Mouse (Mus musculus): Measurements from ENCODE around the gene Hes5. TPM values are rescaled to one million over a fixed set of nuclear protein-coding genes. Genes with fewer than 3 reads are reported as not detected.

Gene Hes5
- total RNA-seq (2012; rRNA removed): not detected in 2 replicates
- polyA plus RNA-seq (2012; ENCODE audit: insufficient read depth in 1 of 2, insufficient read length in 2 of 2, low read depth in 1 of 2, low replicate concordance in 2 of 2, missing spikeins in 1 of 2): not detected

- Histone ChIP-seq H3K4me3 (ENCODE audit: control insufficient read depth in 1 of 2, insufficient read depth in 1 of 2, low read depth in 2 of 2, low read length in 2 of 2) (no peak within 1 kb of the TSS), H3K4me1 (ENCODE audit: control insufficient read depth in 1 of 2, insufficient read depth in 2 of 2, low read length in 2 of 2) (peaks cover 0 to 7% of the 10 kb centered on the region in 2 experiments; a peak in 3 of 4 replicates), H3K27ac (ENCODE audit: control insufficient read depth, low read depth, low read length) (no peak within 1 kb of the TSS)
These were observed at the start of gene Hes5 for GRCm38 (mm10) chr4:154960690-154961225. TSS of gene Hes5 (plus strand) at chr4:154960923.

GRCm38 (mm10) chr4:154911644-154912043, 49.1 kb upstream of the Hes5 start:
- Histone ChIP-seq H3K4me3 (ENCODE audit: control insufficient read depth in 1 of 2, insufficient read depth in 1 of 2, low read depth in 2 of 2, low read length in 2 of 2) (peak overlapping the region in 1 of 2 experiments; percentile 15; a peak in 1 of 4 replicates), H3K36me3 (ENCODE audit: control insufficient read depth in 1 of 2, insufficient read depth in 2 of 2, low read length in 2 of 2) (peaks cover 0 to 13% of the 10 kb centered on the region in 2 experiments; a peak in 2 of 4 replicates), H3K4me1 (ENCODE audit: control insufficient read depth in 1 of 2, insufficient read depth in 2 of 2, low read length in 2 of 2) (peaks cover 11 to 26% of the 10 kb centered on the region in 2 experiments), H3K27ac (ENCODE audit: control insufficient read depth, low read depth, low read length) (peak overlapping the region; percentile 75), H3K27me3 (ENCODE audit: control insufficient read depth in 1 of 2, insufficient read depth in 2 of 2, low read length in 2 of 2) (no peaks in the 10 kb centered on the region), H3K79me2 (ENCODE audit: control insufficient read depth, insufficient read depth, low read length, poor library complexity) (no peaks in the 10 kb centered on the region), H3K9me3 (replicated peaks; ENCODE audit: insufficient read depth, low read length) (no peaks in the 10 kb centered on the region), H3K9ac (ENCODE audit: control insufficient read depth, low read depth, low read length, poor library complexity, severe bottlenecking) (peak overlapping the region; percentile 53)
- TF ChIP-seq GATA1 (IDR thresholded peaks at IDR 0.05; ENCODE audit: low read depth, low read length): 0 out of 2 replicates have a peak, but pooled peaks have one; percentile 34
- TF ChIP-seq USF1 (IDR thresholded peaks at IDR 0.05; ENCODE audit: low read depth, low read length): no peak
- TF ChIP-seq TCF12 (IDR thresholded peaks at IDR 0.05; ENCODE audit: low read depth, low read length): peak; percentile 53; the same call in 1 of the 2 replicates
- no peak for TF ChIP-seq ETS1 (IDR thresholded peaks at IDR 0.05; ENCODE audit: low read depth, low read length)
- no peak for TF ChIP-seq CHD1 (IDR thresholded peaks at IDR 0.05; ENCODE audit: low read depth, low read length)
- peak; percentile 25; the same call in 1 of the 2 replicates for TF ChIP-seq TAL1 (IDR thresholded peaks at IDR 0.05; ENCODE audit: low read length)
- no peak for TF ChIP-seq MAZ (IDR thresholded peaks at IDR 0.05; ENCODE audit: low read depth, low read length)
- TF ChIP-seq BHLHE40 (IDR thresholded peaks at IDR 0.05; ENCODE audit: borderline replicate concordance, low read depth, low read length): no peak
- no peak for TF ChIP-seq SMC3 (IDR thresholded peaks at IDR 0.05; ENCODE audit: low read depth, low read length)
- TF ChIP-seq CTCF (IDR thresholded peaks at IDR 0.05 in 2 of 3, conservative IDR thresholded peaks at IDR 0.05 in 1 of 3; ENCODE audit: control insufficient read depth in 1 of 3, insufficient read depth in 1 of 3, low read depth in 2 of 3, low read length in 3 of 3, poor library complexity in 1 of 3, severe bottlenecking in 1 of 3): no peak
- TF ChIP-seq EP300 (IDR thresholded peaks at IDR 0.05; ENCODE audit: low read depth in 1 of 2, low read length in 2 of 2): peak in 1 of 2 experiments; percentile 51; a peak in 2 of 4 replicates
- peak; percentile 55 for DNase-seq (ENCODE audit: low read depth, low spot score)

More at GRCm38 (mm10) chr4:154960690-154961225, at the start of gene Hes5:
- Histone ChIP-seq H3K9me3 (replicated peaks; ENCODE audit: insufficient read depth, low read length) (no peaks in the 10 kb centered on the region), H3K79me2 (ENCODE audit: control insufficient read depth, insufficient read depth, low read length, poor library complexity) (peaks cover 16% of the 10 kb centered on the region), H3K9ac (ENCODE audit: control insufficient read depth, low read depth, low read length, poor library complexity, severe bottlenecking) (no peak within 1 kb of the TSS), H3K36me3 (ENCODE audit: control insufficient read depth in 1 of 2, insufficient read depth in 2 of 2, low read length in 2 of 2) (peaks cover under 1 to 8% of the 10 kb centered on the region in 2 experiments), H3K27me3 (ENCODE audit: control insufficient read depth in 1 of 2, insufficient read depth in 2 of 2, low read length in 2 of 2) (peaks cover 0 to 9% of the 10 kb centered on the region in 2 experiments; a peak in 1 of 4 replicates)
- no peak for DNase-seq (ENCODE audit: low read depth, low spot score)
- TF ChIP-seq GATA1 (IDR thresholded peaks at IDR 0.05; ENCODE audit: low read depth, low read length) (no peak), MYC (IDR thresholded peaks at IDR 0.05; ENCODE audit: low read depth, low read length) (no peak), GABPA (IDR thresholded peaks at IDR 0.05; ENCODE audit: low read depth, low read length) (no peak), CHD1 (IDR thresholded peaks at IDR 0.05; ENCODE audit: low read depth, low read length) (no peak), ZNF384 (IDR thresholded peaks at IDR 0.05; ENCODE audit: low read depth, low read length) (no peak)

Data from MEL (cell line).